Comparison of ENCODE assay signal across 12 mouse cellular contexts in the genomic region with DNA sequence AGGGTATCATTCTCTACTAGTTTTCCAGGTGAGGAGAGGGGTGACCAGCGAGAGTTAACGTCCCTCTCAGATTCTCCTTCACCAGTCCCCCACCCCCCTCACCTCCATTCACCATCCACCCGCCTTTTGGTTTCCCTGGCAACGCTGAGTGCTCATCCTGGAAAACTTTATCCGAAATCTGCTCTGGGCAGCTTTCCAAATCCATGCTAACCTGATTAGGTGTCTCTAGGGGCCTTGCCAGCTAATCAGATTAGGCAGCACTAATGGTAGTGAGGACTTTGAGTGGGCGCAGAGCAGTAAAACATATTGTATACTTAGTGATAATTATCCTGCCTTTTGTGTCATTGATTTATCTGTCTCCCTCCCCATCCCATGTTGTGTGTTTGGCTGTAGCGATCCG. TPM values are rescaled to one million over a fixed set of nuclear protein-coding genes. Genes with fewer than 3 reads are reported as not detected.
DNase-seq lines count a peak whose midpoint lies in the region; ATAC-seq and TF ChIP-seq lines count a peak whose summit lies in the region.
"Had no signal": no experiment of that assay in that cellular context is flagged by ENCODE, and none has a peak within 500 bp of the region (broad histone marks: within the 10 kb centered on the region; RNA-seq: fewer than 3 reads in every experiment).

No protein-coding gene starts in this region.

- no peak overlapping the region for H3K9ac ChIP-seq in forebrain, embryonic 16.5 days (replicated peaks; ENCODE audit: low read depth, low read length)
- H3K9ac ChIP-seq in forebrain, embryonic 12.5 days, result no peak overlapping the region
- no peak overlapping the region for H3K9ac ChIP-seq in hindbrain, postnatal 0 days (replicated peaks; ENCODE audit: low read length)
- no peak overlapping the region for H3K9ac ChIP-seq in midbrain, postnatal 0 days (replicated peaks; ENCODE audit: low read length, poor library complexity, severe bottlenecking)
- H3K9ac ChIP-seq: forebrain, embryonic 15.5 days; kidney, embryonic 15.5 days; limb, embryonic 13.5 days had no signal

- ATAC-seq in forebrain, embryonic 16.5 days, result peak; percentile 15; the same call in 1 of the 2 replicates
- no peak for ATAC-seq in forebrain, embryonic 12.5 days (ENCODE audit: low FRiP score)
- ATAC-seq in hindbrain, postnatal 0 days, result peak; percentile 59
- peak; percentile 41; the same call in 1 of the 2 replicates for ATAC-seq in midbrain, postnatal 0 days (ENCODE audit: low FRiP score)
- ATAC-seq in inflammation-experienced regulatory T-cells, adult 6 months, result no peak
- ATAC-seq: forebrain, embryonic 15.5 days had no signal

- H3K27ac ChIP-seq in forebrain, embryonic 16.5 days (ENCODE audit: low read length), result no peak overlapping the region
- no peak overlapping the region for H3K27ac ChIP-seq in forebrain, embryonic 12.5 days
- no peak overlapping the region for H3K27ac ChIP-seq in hindbrain, postnatal 0 days
- H3K27ac ChIP-seq in midbrain, postnatal 0 days (ENCODE audit: low read depth, low read length), result no peak overlapping the region
- H3K27ac ChIP-seq: forebrain, embryonic 15.5 days; kidney, embryonic 15.5 days; limb, embryonic 13.5 days; macrophage had no signal

- no peak for TF ChIP-seq CTCF in hindbrain, postnatal 0 days (IDR thresholded peaks at IDR 0.05; ENCODE audit: low read depth)
- no peak for TF ChIP-seq CTCF in midbrain, postnatal 0 days (IDR thresholded peaks at IDR 0.05)

- no peaks in the 10 kb centered on the region for H3K27me3 ChIP-seq in forebrain, embryonic 16.5 days (replicated peaks; ENCODE audit: control insufficient read depth, insufficient read depth, low read length)
- no peaks in the 10 kb centered on the region for H3K27me3 ChIP-seq in forebrain, embryonic 12.5 days
- H3K27me3 ChIP-seq in hindbrain, postnatal 0 days (ENCODE audit: insufficient read depth, low read length), result no peaks in the 10 kb centered on the region
- H3K27me3 ChIP-seq in midbrain, postnatal 0 days (ENCODE audit: insufficient read depth, low read length), result no peaks in the 10 kb centered on the region
- H3K27me3 ChIP-seq: forebrain, embryonic 15.5 days; kidney, embryonic 15.5 days; limb, embryonic 13.5 days had no signal

- H3K4me2 ChIP-seq in forebrain, embryonic 16.5 days (ENCODE audit: low read length), result no peak overlapping the region
- H3K4me2 ChIP-seq in forebrain, embryonic 12.5 days, result no peak overlapping the region
- no peak overlapping the region for H3K4me2 ChIP-seq in hindbrain, postnatal 0 days (ENCODE audit: low read depth, low read length)
- H3K4me2 ChIP-seq in midbrain, postnatal 0 days (ENCODE audit: low read depth, low read length, poor library complexity, severe bottlenecking), result no peak overlapping the region
- H3K4me2 ChIP-seq: forebrain, embryonic 15.5 days; kidney, embryonic 15.5 days; limb, embryonic 13.5 days had no signal

- no peak overlapping the region for H3K4me3 ChIP-seq in forebrain, embryonic 16.5 days (replicated peaks; ENCODE audit: low read length)
- H3K4me3 ChIP-seq in forebrain, embryonic 12.5 days (replicated peaks), result no peak overlapping the region
- H3K4me3 ChIP-seq in hindbrain, postnatal 0 days (ENCODE audit: low read length), result no peak overlapping the region
- H3K4me3 ChIP-seq in midbrain, postnatal 0 days (ENCODE audit: low read depth, low read length), result no peak overlapping the region
- H3K4me3 ChIP-seq: forebrain, embryonic 15.5 days; kidney, embryonic 15.5 days; limb, embryonic 13.5 days had no signal

- DNase-seq in brain, adult 2 months (ENCODE audit: low read depth, low spot score), result peak; percentile 74
- DNase-seq in hindbrain, postnatal 0 days (ENCODE audit: low spot score), result peak; percentile 87
- DNase-seq in midbrain, postnatal 0 days (ENCODE audit: low spot score), result peak; percentile 88
- no peak for DNase-seq in kidney, adult 11 months
- no peak for DNase-seq in testis, postnatal 14 days (ENCODE audit: low spot score)

- peaks cover 3% of the 10 kb centered on the region; the same call in 1 of the 2 replicates for H3K36me3 ChIP-seq in forebrain, embryonic 16.5 days (ENCODE audit: control insufficient read depth, insufficient read depth)
- peaks cover 3% of the 10 kb centered on the region for H3K36me3 ChIP-seq in forebrain, embryonic 12.5 days (replicated peaks)
- H3K36me3 ChIP-seq in hindbrain, postnatal 0 days (ENCODE audit: insufficient read depth, low read length), result peaks cover 11% of the 10 kb centered on the region; the same call in 1 of the 2 replicates
- H3K36me3 ChIP-seq in midbrain, postnatal 0 days (ENCODE audit: insufficient read depth, low read length), result peaks cover 13% of the 10 kb centered on the region; the same call in 1 of the 2 replicates
- H3K36me3 ChIP-seq: forebrain, embryonic 15.5 days had no signal

- H3K9me3 ChIP-seq in forebrain, embryonic 16.5 days (ENCODE audit: control insufficient read depth, low read length), result no peaks in the 10 kb centered on the region
- no peaks in the 10 kb centered on the region for H3K9me3 ChIP-seq in forebrain, embryonic 12.5 days
- no peaks in the 10 kb centered on the region for H3K9me3 ChIP-seq in hindbrain, postnatal 0 days (ENCODE audit: low read length)
- H3K9me3 ChIP-seq in midbrain, postnatal 0 days (ENCODE audit: low read length), result no peaks in the 10 kb centered on the region
- H3K9me3 ChIP-seq: forebrain, embryonic 15.5 days; kidney, embryonic 15.5 days; limb, embryonic 13.5 days had no signal

- 30% methylated on average over 8 of the region's 8 CpGs for WGBS in forebrain, embryonic 16.5 days
- 47% methylated on average over 8 of the region's 8 CpGs for WGBS in forebrain, embryonic 12.5 days
- WGBS in hindbrain, postnatal 0 days, result 33% methylated on average over 8 of the region's 8 CpGs
- 13% methylated on average over 8 of the region's 8 CpGs for WGBS in midbrain, postnatal 0 days

- 0 out of 2 replicates have a peak, but pooled peaks cover 7% of the 10 kb centered on the region for H3K4me1 ChIP-seq in forebrain, embryonic 16.5 days (replicated peaks; ENCODE audit: control insufficient read depth, insufficient read depth, low read length)
- peaks cover 18% of the 10 kb centered on the region for H3K4me1 ChIP-seq in forebrain, embryonic 12.5 days
- H3K4me1 ChIP-seq in hindbrain, postnatal 0 days (ENCODE audit: insufficient read depth, low read length), result peaks cover 4% of the 10 kb centered on the region; the same call in 1 of the 2 replicates
- peaks cover 11% of the 10 kb centered on the region; the same call in 1 of the 2 replicates for H3K4me1 ChIP-seq in midbrain, postnatal 0 days (ENCODE audit: insufficient read depth, low read length)

RNA-seq across cellular contexts. Expression of a gene that starts 45.4 kb away (rescaled TPM):
- polyA plus RNA-seq in forebrain, embryonic 16.5 days (2015; fragmentation: Nextera tagmentation; extraction: Ambion mirVana), result not detected in 2 replicates
- not detected in 2 replicates for polyA plus RNA-seq in forebrain, embryonic 12.5 days (2016; fragmentation: Nextera tagmentation; extraction: Ambion mirVana)
- 3.7 and 4.5 TPM in 2 replicates for total RNA-seq in hindbrain, postnatal 0 days (2014; rRNA removed)
- polyA plus RNA-seq in hindbrain, postnatal 0 days (2015; fragmentation: Nextera tagmentation; extraction: Ambion mirVana), result 2.0 and 2.1 TPM in 2 replicates
- 0.82 TPM in 1 of 2 replicates, not detected in the other for total RNA-seq in midbrain, postnatal 0 days (2014; rRNA removed)
- polyA plus RNA-seq in midbrain, postnatal 0 days (2015; fragmentation: Nextera tagmentation; extraction: Ambion mirVana), result 0.12 TPM in 1 of 2 replicates, not detected in the other
- polyA plus RNA-seq in inflammation-experienced regulatory T-cells, adult 6 months (2017; shearing (Covaris generic)), result not detected
- polyA plus RNA-seq: forebrain, embryonic 15.5 days; limb, embryonic 13.5 days; macrophage had no signal

Comparison
In these comparisons a context has a peak if more than half of its experiments do, and no peak if none do; other contexts are left out.
1. ATAC-seq: peak in forebrain, embryonic 16.5 days (single experiment), hindbrain, postnatal 0 days (single experiment) and midbrain, postnatal 0 days (single experiment); none in forebrain, embryonic 12.5 days (single experiment) and inflammation-experienced regulatory T-cells, adult 6 months (single experiment).
2. DNase-seq: peak in brain, adult 2 months (single experiment), hindbrain, postnatal 0 days (single experiment) and midbrain, postnatal 0 days (single experiment); none in kidney, adult 11 months (single experiment) and testis, postnatal 14 days (single experiment).